Mouse (Mus musculus): ENCODE data around the gene Dcaf1. TPM values are rescaled to one million over a fixed set of nuclear protein-coding genes. Genes with fewer than 3 reads are reported as not detected.

Dcaf1 gene
- polyA plus RNA-seq, 1 experiment: 7.5 TPM

DNA sequence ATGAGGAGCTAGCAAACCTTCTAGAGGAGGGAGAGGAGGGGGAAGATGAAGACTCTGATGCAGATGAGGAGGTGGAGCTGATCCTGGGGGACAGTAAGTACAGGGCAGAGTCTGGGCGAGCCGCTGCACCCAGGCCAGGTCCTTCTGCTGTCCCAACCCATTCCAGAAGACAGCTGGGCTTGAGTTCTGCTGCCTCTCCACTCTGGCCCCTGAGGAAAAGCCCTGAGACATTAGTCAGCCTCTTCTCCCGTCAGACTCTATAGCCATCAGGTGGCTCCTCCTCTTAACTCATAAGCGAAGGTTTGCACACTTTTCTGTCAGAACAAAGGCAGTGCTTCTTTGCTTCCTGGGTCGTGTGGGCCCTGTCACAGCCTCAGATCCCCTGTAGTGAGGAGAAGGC, 52.5 kb downstream of the Dcaf1 start:
- Histone ChIP-seq H3K36me3 (ENCODE audit: control insufficient read depth, insufficient read depth, low read length) (peaks cover 19% of the 10 kb centered on the region), H3K4me1 (ENCODE audit: control insufficient read depth, insufficient read depth, insufficient read length) (no peaks in the 10 kb centered on the region), H3K27ac (ENCODE audit: insufficient read depth, low read length) (no peak overlapping the region), H3K4me3 (ENCODE audit: extremely low read depth, insufficient read depth, insufficient read length) (no peak overlapping the region), H3K27me3 (ENCODE audit: control insufficient read depth, insufficient read depth, low read length) (no peaks in the 10 kb centered on the region)
- DNase-seq (ENCODE audit: low read depth in 1 of 2, low spot score in 2 of 2): no peak
- TF ChIP-seq POLR2A (IDR thresholded peaks at IDR 0.05; ENCODE audit: low read depth, low read length) (no peak), CTCF (IDR thresholded peaks at IDR 0.05; ENCODE audit: extremely low read depth, insufficient read depth, insufficient read length, insufficient replicate concordance) (no peak)
- WGBS: 97% methylated on average over 5 of the region's 5 CpGs

DNA sequence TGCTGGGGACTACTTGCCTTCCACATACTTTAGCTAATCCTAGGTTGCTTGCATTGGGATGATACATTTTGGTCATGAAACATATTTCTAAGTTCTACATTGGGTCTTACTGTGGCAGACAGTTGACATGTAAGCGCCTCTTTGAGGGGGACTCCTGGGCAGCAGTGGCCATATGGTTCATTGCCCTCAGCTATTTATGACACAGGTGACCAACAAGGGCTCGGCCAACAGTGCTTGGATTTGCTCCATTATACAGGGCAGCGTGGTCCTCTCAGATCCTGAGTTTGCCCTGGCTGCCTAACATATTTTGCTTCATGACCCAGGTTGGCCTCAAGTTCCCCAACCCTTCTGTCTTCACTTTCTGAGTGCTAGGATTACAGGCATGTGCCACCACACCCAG, 55.0 kb downstream of the Dcaf1 start:
- Histone ChIP-seq H3K4me3 (ENCODE audit: extremely low read depth, insufficient read depth, insufficient read length) (no peak overlapping the region), H3K27me3 (ENCODE audit: control insufficient read depth, insufficient read depth, low read length) (no peaks in the 10 kb centered on the region), H3K36me3 (ENCODE audit: control insufficient read depth, insufficient read depth, low read length) (peaks cover 24% of the 10 kb centered on the region), H3K27ac (ENCODE audit: insufficient read depth, low read length) (no peak overlapping the region), H3K4me1 (ENCODE audit: control insufficient read depth, insufficient read depth, insufficient read length) (no peaks in the 10 kb centered on the region)
- no peak for DNase-seq (ENCODE audit: low read depth in 1 of 2, low spot score in 2 of 2)
- 92% methylated on average over 3 of the region's 3 CpGs for WGBS
- TF ChIP-seq POLR2A (IDR thresholded peaks at IDR 0.05; ENCODE audit: low read depth, low read length) (no peak), CTCF (IDR thresholded peaks at IDR 0.05; ENCODE audit: extremely low read depth, insufficient read depth, insufficient read length, insufficient replicate concordance) (no peak)

GRCm38 (mm10) chr9:106879471-106879870, 57.8 kb downstream of the Dcaf1 start:
- H3K4me3 ChIP-seq (ENCODE audit: extremely low read depth, insufficient read depth, insufficient read length): no peak overlapping the region
- H3K4me1 ChIP-seq (ENCODE audit: control insufficient read depth, insufficient read depth, insufficient read length): peaks cover 3% of the 10 kb centered on the region
- TF ChIP-seq CTCF (IDR thresholded peaks at IDR 0.05; ENCODE audit: extremely low read depth, insufficient read depth, insufficient read length, insufficient replicate concordance) (no peak), POLR2A (IDR thresholded peaks at IDR 0.05; ENCODE audit: low read depth, low read length) (no peak)
- no peak overlapping the region for H3K27ac ChIP-seq (ENCODE audit: insufficient read depth, low read length)
- H3K27me3 ChIP-seq (ENCODE audit: control insufficient read depth, insufficient read depth, low read length): no peaks in the 10 kb centered on the region
- WGBS: 84% methylated on average over 4 of the region's 4 CpGs
- DNase-seq (ENCODE audit: low read depth in 1 of 2, low spot score in 2 of 2): no peak
- H3K36me3 ChIP-seq (ENCODE audit: control insufficient read depth, insufficient read depth, low read length): peaks cover 22% of the 10 kb centered on the region

DNA sequence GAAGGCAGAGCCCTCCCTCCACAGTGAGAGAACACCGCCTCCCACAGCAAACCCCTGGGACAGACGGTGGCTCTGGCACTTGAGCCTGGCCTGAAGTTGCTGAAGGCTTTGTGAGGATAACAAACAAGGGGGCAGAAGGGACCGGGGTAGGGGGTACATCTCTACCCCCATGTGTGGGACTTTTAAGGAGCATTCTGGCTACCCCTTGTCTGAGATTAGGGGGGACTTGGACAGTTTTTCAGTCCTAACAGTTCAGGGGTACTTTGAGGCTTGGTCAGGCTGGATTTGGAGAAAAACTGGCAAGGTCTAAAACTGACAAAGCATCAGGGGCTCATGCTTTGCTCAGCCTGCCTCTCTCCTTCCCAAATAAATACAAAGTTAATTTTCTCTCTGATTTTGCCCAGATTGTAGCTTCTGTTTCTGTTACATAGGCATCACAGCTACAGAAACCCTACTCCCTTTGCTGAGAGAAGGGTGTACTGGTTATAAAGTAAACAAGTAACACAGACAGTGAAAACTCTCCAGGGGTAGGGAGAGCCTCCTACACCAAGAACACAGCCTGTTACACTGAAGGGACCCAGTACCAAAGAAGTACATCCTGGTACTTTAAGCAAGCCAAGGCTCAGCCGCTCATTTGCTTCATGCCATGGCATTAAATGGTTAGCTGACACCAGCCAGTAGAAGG, 59.5 kb downstream of the Dcaf1 start:
- 79% methylated on average over 4 of the region's 4 CpGs for WGBS
- Histone ChIP-seq H3K36me3 (ENCODE audit: control insufficient read depth, insufficient read depth, low read length) (peaks cover 23% of the 10 kb centered on the region), H3K27me3 (ENCODE audit: control insufficient read depth, insufficient read depth, low read length) (no peaks in the 10 kb centered on the region), H3K27ac (ENCODE audit: insufficient read depth, low read length) (no peak overlapping the region), H3K4me3 (ENCODE audit: extremely low read depth, insufficient read depth, insufficient read length) (no peak overlapping the region), H3K4me1 (ENCODE audit: control insufficient read depth, insufficient read depth, insufficient read length) (peaks cover 10% of the 10 kb centered on the region)
- no peak for DNase-seq (ENCODE audit: low read depth in 1 of 2, low spot score in 2 of 2)
- TF ChIP-seq POLR2A (IDR thresholded peaks at IDR 0.05; ENCODE audit: low read depth, low read length) (no peak), CTCF (IDR thresholded peaks at IDR 0.05; ENCODE audit: extremely low read depth, insufficient read depth, insufficient read length, insufficient replicate concordance) (no peak)

GRCm38 (mm10) chr9:106882176-106882575, 60.5 kb downstream of the Dcaf1 start:
- WGBS: 59% methylated on average over 4 of the region's 4 CpGs
- H3K4me3 ChIP-seq (ENCODE audit: extremely low read depth, insufficient read depth, insufficient read length): no peak overlapping the region
- no peak overlapping the region for H3K27ac ChIP-seq (ENCODE audit: insufficient read depth, low read length)
- peaks cover 10% of the 10 kb centered on the region for H3K4me1 ChIP-seq (ENCODE audit: control insufficient read depth, insufficient read depth, insufficient read length)
- DNase-seq (ENCODE audit: low read depth in 1 of 2, low spot score in 2 of 2): no peak
- H3K27me3 ChIP-seq (ENCODE audit: control insufficient read depth, insufficient read depth, low read length): no peaks in the 10 kb centered on the region
- peaks cover 23% of the 10 kb centered on the region for H3K36me3 ChIP-seq (ENCODE audit: control insufficient read depth, insufficient read depth, low read length)
- no peak for TF ChIP-seq POLR2A (IDR thresholded peaks at IDR 0.05; ENCODE audit: low read depth, low read length)
- TF ChIP-seq CTCF (IDR thresholded peaks at IDR 0.05; ENCODE audit: extremely low read depth, insufficient read depth, insufficient read length, insufficient replicate concordance): no peak

DNA sequence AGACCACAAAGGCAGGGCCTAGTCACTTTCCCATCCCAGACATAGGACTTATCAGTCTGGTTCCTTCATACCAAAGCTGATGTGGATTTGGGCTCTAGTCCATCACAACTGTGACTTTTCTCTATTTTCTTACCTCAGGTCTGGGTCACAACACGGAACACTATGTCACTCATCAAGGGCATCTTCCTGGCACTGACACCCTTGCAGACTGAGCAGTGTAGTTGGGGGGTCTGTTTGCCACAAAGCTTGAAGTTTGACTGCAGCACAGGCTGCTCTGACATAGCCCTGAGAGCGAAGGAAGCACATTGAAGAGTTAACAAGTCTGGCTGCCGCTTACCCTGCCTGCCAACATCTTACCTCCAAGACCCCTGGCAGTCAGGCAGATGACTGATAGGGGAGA, 61.4 kb downstream of the Dcaf1 start:
- Histone ChIP-seq H3K4me3 (ENCODE audit: extremely low read depth, insufficient read depth, insufficient read length) (no peak overlapping the region), H3K27ac (ENCODE audit: insufficient read depth, low read length) (no peak overlapping the region), H3K27me3 (ENCODE audit: control insufficient read depth, insufficient read depth, low read length) (no peaks in the 10 kb centered on the region), H3K36me3 (ENCODE audit: control insufficient read depth, insufficient read depth, low read length) (peaks cover 23% of the 10 kb centered on the region), H3K4me1 (ENCODE audit: control insufficient read depth, insufficient read depth, insufficient read length) (peaks cover 14% of the 10 kb centered on the region)
- 91% methylated on average over 3 of the region's 3 CpGs for WGBS
- TF ChIP-seq CTCF (IDR thresholded peaks at IDR 0.05; ENCODE audit: extremely low read depth, insufficient read depth, insufficient read length, insufficient replicate concordance) (no peak), POLR2A (IDR thresholded peaks at IDR 0.05; ENCODE audit: low read depth, low read length) (no peak)
- DNase-seq (ENCODE audit: low read depth in 1 of 2, low spot score in 2 of 2): no peak

- TF ChIP-seq POLR2A (IDR thresholded peaks at IDR 0.05; ENCODE audit: low read depth, low read length): no peak
- no peak for TF ChIP-seq CTCF (IDR thresholded peaks at IDR 0.05; ENCODE audit: extremely low read depth, insufficient read depth, insufficient read length, insufficient replicate concordance)
- 78% methylated on average over 16 of the region's 16 CpGs for WGBS
Measured at GRCm38 (mm10) chr9:106884306-106884705, 62.6 kb downstream of the Dcaf1 start.

More at GRCm38 (mm10) chr9:106884306-106884705, 62.6 kb downstream of the Dcaf1 start:
- Histone ChIP-seq H3K4me1 (ENCODE audit: control insufficient read depth, insufficient read depth, insufficient read length) (peaks cover 14% of the 10 kb centered on the region), H3K4me3 (ENCODE audit: extremely low read depth, insufficient read depth, insufficient read length) (no peak overlapping the region), H3K27me3 (ENCODE audit: control insufficient read depth, insufficient read depth, low read length) (no peaks in the 10 kb centered on the region), H3K27ac (ENCODE audit: insufficient read depth, low read length) (no peak overlapping the region), H3K36me3 (ENCODE audit: control insufficient read depth, insufficient read depth, low read length) (peaks cover 29% of the 10 kb centered on the region)
- DNase-seq (ENCODE audit: low read depth in 1 of 2, low spot score in 2 of 2): no peak
